Comparison of ENCODE assay signal across 16 mouse cellular contexts in the genomic region with DNA sequence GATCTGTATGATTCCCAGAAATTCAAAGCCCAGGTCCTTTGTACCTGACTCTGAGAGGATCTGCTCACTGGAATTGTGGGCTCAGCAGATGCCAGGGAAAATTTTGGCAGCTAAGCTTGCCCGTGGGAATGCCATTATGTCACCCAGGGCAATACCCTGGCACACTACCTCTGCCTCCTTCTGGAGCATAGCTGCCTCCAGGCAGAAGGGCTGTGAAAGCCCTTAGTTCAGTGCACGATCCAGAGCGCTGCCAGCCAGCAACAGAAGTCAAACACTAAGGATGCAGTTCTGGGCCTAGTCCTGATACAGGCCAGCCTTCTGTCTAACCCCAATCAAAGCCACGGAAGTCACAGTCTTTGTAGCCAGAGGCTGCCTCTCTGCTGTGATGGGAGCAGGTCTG. TPM values are rescaled to one million over a fixed set of nuclear protein-coding genes. Genes with fewer than 3 reads are reported as not detected.
DNase-seq lines count a peak whose midpoint lies in the region; ATAC-seq and TF ChIP-seq lines count a peak whose summit lies in the region.
"Had no signal": no experiment of that assay in that cellular context is flagged by ENCODE, and none has a peak within 500 bp of the region (broad histone marks: within the 10 kb centered on the region; RNA-seq: fewer than 3 reads in every experiment).

No protein-coding gene starts in this region.

- WGBS in cerebellum, adult 2 months, result 11% methylated on average over 4 of the region's 4 CpGs
- 45% methylated on average over 4 of the region's 4 CpGs for WGBS in hindbrain, embryonic 15.5 days

- no peaks in the 10 kb centered on the region for H3K27me3 ChIP-seq in cerebellum, adult 2 months (ENCODE audit: control insufficient read depth, insufficient read depth, low read length)
- H3K27me3 ChIP-seq in hindbrain, embryonic 15.5 days, result no peaks in the 10 kb centered on the region
- H3K27me3 ChIP-seq: embryonic facial prominence, embryonic 13.5 days; neural tube, embryonic 12.5 days had no signal

- H3K4me3 ChIP-seq in brown adipose tissue, adult 24 weeks (ENCODE audit: insufficient read depth, low read depth, low read length), result no peak overlapping the region
- H3K4me3 ChIP-seq in cerebellum, adult 2 months (replicated peaks; ENCODE audit: insufficient read depth, low read depth, low read length), result no peak overlapping the region
- H3K4me3 ChIP-seq in hindbrain, embryonic 15.5 days, result no peak overlapping the region
- H3K4me3 ChIP-seq: embryonic facial prominence, embryonic 13.5 days; neural tube, embryonic 12.5 days had no signal

- no peak for TF ChIP-seq CTCF in cerebellum, adult 2 months (IDR thresholded peaks at IDR 0.05; ENCODE audit: borderline replicate concordance, insufficient read depth, low read depth, low read length)

- TF ChIP-seq POLR2A in cerebellum, adult 2 months (IDR thresholded peaks at IDR 0.05; ENCODE audit: borderline replicate concordance, insufficient read depth, low read length), result no peak

- H3K9me3 ChIP-seq in hindbrain, embryonic 15.5 days, result no peaks in the 10 kb centered on the region
- H3K9me3 ChIP-seq: embryonic facial prominence, embryonic 13.5 days; neural tube, embryonic 12.5 days had no signal

- no peak overlapping the region for H3K4me2 ChIP-seq in hindbrain, embryonic 15.5 days
- H3K4me2 ChIP-seq: embryonic facial prominence, embryonic 13.5 days; neural tube, embryonic 12.5 days had no signal

- peak; percentile 53 to 57 for DNase-seq in layer of hippocampus, postnatal 10 days (ENCODE audit: low spot score in 2 of 2)
- DNase-seq in layer of hippocampus, postnatal 25 days (ENCODE audit: extremely low spot score in 1 of 2, low spot score in 1 of 2), result no peak
- peak; percentile 77 to 87 for DNase-seq in cerebellum, adult 2 months
- DNase-seq in spleen, adult 12 weeks (ENCODE audit: low spot score), result no peak
- no peak for DNase-seq in testis, postnatal 10 days (ENCODE audit: low spot score)
- no peak for DNase-seq in left cerebral cortex, postnatal 25 days (ENCODE audit: low spot score in 2 of 2)
- DNase-seq: kidney, adult 11 months; lung, adult 18-20 months; right cerebral cortex, postnatal 14 days had no signal

- peaks cover 4% of the 10 kb centered on the region; the same call in 1 of the 2 replicates for H3K4me1 ChIP-seq in brown adipose tissue, adult 24 weeks (ENCODE audit: control insufficient read depth, insufficient read depth, insufficient read length, low read length)
- peaks cover 26% of the 10 kb centered on the region for H3K4me1 ChIP-seq in cerebellum, adult 2 months (ENCODE audit: control insufficient read depth, insufficient read depth, low read length)
- H3K4me1 ChIP-seq in hindbrain, embryonic 15.5 days (replicated peaks), result peaks cover 13% of the 10 kb centered on the region; the same call in 1 of the 2 replicates
- H3K4me1 ChIP-seq: neural tube, embryonic 12.5 days had no signal

- ATAC-seq in hindbrain, embryonic 15.5 days (ENCODE audit: low FRiP score, low read depth), result peak; percentile 78; the same call in 1 of the 2 replicates

- no peaks in the 10 kb centered on the region for H3K36me3 ChIP-seq in hindbrain, embryonic 15.5 days
- H3K36me3 ChIP-seq: embryonic facial prominence, embryonic 13.5 days; neural tube, embryonic 12.5 days had no signal

- intact Hi-C loops in left cerebral cortex, postnatal 25 days (cut with DNase I), result no loop called here

- H3K27ac ChIP-seq in brown adipose tissue, adult 24 weeks (replicated peaks; ENCODE audit: low read depth, low read length), result peak overlapping the region; percentile 39; the same call in 1 of the 2 replicates
- 0 out of 2 replicates have a peak overlapping the region, but pooled peaks have one; percentile 0 for H3K27ac ChIP-seq in cerebellum, adult 2 months (ENCODE audit: insufficient read depth, low read length)
- peak overlapping the region; percentile 46 for H3K27ac ChIP-seq in hindbrain, embryonic 15.5 days (replicated peaks)
- H3K27ac ChIP-seq: embryonic facial prominence, embryonic 13.5 days; neural tube, embryonic 12.5 days had no signal

- no peak overlapping the region for H3K9ac ChIP-seq in hindbrain, embryonic 15.5 days
- H3K9ac ChIP-seq: embryonic facial prominence, embryonic 13.5 days; neural tube, embryonic 12.5 days had no signal

RNA-seq across cellular contexts. Expression of a gene that starts 36.2 kb away (rescaled TPM):
- not detected for total RNA-seq in layer of hippocampus, postnatal 10 days (2021)
- total RNA-seq in layer of hippocampus, postnatal 25 days (2021), result not detected
- not detected in 2 replicates for polyA plus RNA-seq in brown adipose tissue, adult 24 weeks (2012; ENCODE audit: insufficient read depth, insufficient read length, missing spikeins)
- polyA plus RNA-seq in cerebellum, adult 2 months (2012; rRNA removed), result 0.08 and 0.10 TPM in 2 replicates
- polyA plus RNA-seq in hindbrain, embryonic 15.5 days (2015; fragmentation: Nextera tagmentation; extraction: Ambion mirVana), result 0.13 and 0.58 TPM in 2 replicates
- not detected for total RNA-seq in left cerebral cortex, postnatal 25 days (2021)
- total RNA-seq: left cerebral cortex, adult 18-20 months; megakaryocyte, adult 5-6 weeks had no signal
- polyA plus RNA-seq: embryonic facial prominence, embryonic 13.5 days; heart, embryonic 16.5 days; neural tube, embryonic 12.5 days had no signal

RNA-seq across cellular contexts. Expression of a gene that starts 42.9 kb away (rescaled TPM):
- 1 to 10 TPM; 6.3 to 7.1 TPM for total RNA-seq in layer of hippocampus, postnatal 10 days (2021)
- total RNA-seq in layer of hippocampus, postnatal 25 days (2021), result 1 to 10 TPM; 2.3 to 2.6 TPM
- polyA plus RNA-seq in brown adipose tissue, adult 24 weeks (2012; ENCODE audit: insufficient read depth, insufficient read length, missing spikeins), result 25.7 and 31.5 TPM in 2 replicates
- 1.7 and 1.9 TPM in 2 replicates for polyA plus RNA-seq in cerebellum, adult 2 months (2012; rRNA removed)
- 8.9 and 9.3 TPM in 2 replicates for polyA plus RNA-seq in hindbrain, embryonic 15.5 days (2015; fragmentation: Nextera tagmentation; extraction: Ambion mirVana)
- total RNA-seq in left cerebral cortex, postnatal 25 days (2021), result 1 to 10 TPM; 2.1 to 2.7 TPM

Comparison
In these comparisons a context has a peak if more than half of its experiments do, and no peak if none do; other contexts are left out.
1. DNase-seq: peak in layer of hippocampus, postnatal 10 days (2 of 2) and cerebellum, adult 2 months (2 of 2); none in layer of hippocampus, postnatal 25 days (0 of 2), spleen, adult 12 weeks (single experiment), testis, postnatal 10 days (single experiment) and left cerebral cortex, postnatal 25 days (0 of 2).
2. Peak in every context shown above with its lines, with median percentiles within 50 percentile points of each other: H3K27ac ChIP-seq.